Mouse (Mus musculus): ENCODE data around the gene Pfas.
A peak's percentile ranks its signal among the peaks of the same experiment; 100 is the strongest.

Gene Pfas

DNA sequence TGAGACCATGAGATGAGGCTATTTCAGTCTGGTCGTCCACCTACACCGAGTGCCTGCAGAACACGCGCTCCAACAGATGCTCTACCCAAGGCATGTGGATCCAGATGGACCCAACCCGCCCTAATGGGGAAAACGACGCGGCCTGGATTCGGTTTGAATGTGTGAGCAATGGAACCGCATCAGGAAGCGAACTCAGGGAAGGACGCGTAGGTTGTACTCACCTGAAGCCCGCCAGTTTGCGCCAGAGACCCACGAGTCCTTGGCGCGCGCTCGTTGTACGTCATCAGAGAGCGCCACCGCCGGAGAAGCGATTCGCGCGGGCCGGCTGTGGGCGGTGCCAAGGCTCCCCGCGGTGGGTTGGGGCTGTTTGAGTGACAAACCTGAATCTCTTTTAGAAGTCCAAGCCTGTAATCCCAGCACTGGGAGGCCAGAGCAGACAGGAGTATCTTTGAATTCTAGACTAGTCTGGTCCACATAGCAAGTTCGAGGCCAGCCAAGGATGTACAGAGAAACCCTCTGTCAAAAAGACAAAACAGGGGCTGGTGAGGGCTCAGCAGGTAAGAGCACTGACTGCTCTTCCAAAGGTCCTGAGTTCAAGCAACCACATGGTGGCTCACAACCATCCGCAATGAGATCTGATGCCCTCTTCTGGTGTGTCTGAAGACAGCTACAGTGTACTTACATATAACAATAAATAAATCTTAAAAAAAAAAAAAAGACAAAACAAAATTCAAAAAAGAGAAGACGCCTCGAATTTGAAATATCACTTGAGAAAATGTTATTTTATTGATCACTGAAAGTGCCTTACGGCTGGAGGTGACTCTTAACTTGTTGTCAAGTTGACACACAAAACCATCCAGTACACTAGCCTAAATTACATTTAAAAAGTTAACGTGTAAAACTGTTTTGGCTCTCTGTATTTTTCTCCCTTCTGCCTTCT is at the start of gene Pfas:
TSS of gene Pfas (minus strand) at position 279 of the 940 bp plus-strand sequence.
- peak; percentile 94 for DNase-seq

DNA sequence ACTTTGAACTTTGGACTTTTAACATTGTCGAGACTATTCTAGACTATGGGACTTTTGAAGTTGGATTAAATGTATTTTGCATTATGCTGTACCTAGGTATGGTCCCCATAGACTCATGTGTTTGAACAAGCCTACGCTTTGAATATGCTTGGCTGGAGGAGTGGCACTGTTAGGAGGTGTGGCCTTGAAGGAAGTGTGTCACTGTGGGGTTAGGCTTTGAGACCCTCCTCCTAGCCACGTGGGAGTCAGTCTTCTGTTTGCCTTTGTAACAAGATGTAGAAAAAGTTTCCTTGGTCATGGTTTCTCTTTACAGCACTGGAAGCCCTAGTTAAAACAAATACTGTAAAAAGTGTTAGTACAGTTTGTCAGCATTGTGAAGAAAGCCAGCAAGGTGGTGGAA is 45.6 kb upstream of the Pfas start:
- no peak for DNase-seq

DNA sequence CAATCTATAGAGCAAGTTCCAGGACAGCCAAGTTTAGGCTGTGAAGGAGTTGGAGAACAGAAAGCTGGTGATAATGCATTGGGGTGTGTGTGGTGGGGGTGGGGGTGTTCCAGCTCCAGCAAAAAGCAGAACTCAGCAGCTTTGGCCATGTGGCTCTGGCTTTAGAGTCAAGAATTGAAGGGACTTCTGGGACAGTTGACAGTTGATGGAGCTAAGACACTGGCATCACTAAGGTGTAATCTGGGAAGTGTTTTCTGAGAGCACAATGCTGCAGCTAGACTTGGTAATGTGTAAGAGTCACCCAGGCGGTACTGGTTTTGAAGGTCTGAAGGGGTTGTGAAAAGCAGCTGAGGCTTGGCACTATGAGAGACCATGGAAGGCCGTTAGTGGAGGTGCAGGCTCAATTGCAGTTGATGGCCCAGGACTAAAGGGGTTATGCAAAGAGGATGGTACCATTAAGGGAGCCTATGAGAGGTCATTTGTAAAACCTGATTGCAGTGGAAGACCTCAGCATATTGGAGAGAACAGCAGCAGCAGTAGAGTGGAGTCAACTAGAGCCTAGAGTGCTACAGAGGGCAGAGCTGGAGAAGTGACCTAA is 44.7 kb upstream of the Pfas start:
- no peak for DNase-seq

DNA sequence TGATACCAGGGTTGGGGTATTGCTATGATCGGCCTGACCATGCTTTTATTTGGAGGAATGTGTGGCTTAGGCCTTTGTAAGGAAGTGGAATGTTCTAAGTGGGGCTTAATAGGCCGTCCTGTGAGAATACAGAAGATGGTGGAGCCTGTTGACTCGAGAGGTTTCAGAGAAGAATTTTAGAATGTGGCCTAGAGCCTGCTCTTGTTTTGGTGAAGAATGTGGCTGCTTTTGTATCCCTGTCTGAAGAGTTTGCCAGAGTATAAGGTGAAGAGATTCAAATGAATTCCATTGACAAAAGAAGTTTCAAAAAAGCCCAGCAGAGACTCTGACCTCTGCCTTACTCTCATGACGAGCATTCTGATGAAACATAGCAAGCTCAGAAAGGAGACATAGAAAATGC is 43.5 kb upstream of the Pfas start:
- DNase-seq, result no peak

DNA sequence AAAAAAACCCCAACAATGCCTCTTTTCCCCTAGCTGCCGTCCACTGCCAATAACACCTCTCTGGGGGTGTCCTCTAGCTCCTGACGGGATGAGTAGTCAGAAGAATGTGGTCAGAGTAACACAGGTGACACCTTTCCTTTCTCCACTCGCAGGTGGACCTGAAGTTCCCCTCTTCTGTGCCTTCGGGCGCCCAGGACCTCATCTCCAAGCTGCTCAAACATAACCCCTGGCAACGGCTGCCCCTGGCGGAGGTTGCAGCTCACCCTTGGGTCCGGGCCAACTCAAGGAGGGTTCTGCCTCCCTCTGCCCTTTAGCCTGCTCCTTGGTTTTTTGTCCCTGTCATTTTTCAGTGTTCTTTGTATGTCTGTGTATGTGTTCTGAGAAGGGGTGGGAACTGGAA is 42.5 kb upstream of the Pfas start:
- DNase-seq, result no peak

DNA sequence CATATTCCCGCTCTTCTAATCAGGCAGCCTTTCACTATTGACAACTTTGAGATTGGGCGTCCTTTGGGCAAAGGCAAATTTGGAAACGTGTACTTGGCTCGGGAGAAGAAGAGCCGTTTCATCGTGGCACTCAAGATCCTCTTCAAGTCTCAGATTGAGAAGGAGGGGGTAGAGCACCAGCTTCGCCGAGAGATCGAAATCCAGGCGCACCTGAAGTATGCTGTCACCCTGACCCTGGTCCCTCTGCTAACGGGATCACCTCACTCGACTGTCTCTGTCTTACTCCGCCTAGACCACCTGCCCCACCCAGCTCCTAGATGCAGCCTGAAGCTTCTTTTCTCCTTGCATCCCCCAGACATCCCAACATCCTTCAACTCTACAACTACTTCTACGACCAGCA is 39.9 kb upstream of the Pfas start:
- DNase-seq, result no peak

DNA sequence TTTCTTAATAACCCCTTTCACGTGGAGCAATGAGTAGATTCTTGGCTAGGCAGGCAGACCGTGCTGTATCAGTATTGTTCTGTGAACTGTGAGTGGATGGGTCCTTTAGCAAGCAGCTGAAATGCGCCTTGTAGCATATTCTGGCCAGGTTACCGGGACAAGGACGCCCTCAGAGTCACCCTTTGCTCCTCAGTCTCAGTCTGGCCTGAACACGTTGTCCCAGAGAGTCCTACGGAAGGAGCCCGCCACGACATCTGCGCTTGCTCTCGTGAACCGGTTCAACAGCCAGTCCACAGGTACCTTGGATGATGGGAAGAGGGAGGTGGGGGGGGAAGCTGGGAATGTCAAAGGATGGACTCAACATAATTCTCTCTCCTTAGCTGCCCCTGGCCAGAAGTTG is 39.3 kb upstream of the Pfas start:
- no peak for DNase-seq

DNA sequence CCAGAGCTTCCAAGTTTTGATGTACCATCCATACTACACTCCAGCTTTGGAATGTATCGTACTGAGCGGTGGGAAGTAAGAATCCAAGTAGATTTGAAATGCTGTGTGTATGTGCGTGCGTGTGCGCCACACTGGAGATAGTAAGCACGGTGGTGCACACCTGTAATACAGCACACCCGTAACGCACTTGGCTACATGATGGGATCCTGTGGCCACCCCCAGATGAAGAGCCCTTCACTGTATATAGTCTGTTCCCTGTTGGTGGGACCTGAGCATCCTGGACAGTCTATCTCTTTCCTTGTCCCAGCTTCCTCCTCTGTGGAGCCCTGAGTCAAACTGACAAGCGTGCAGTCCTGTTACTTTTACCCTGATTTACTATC is 38.1 kb upstream of the Pfas start:
- no peak for DNase-seq

DNA sequence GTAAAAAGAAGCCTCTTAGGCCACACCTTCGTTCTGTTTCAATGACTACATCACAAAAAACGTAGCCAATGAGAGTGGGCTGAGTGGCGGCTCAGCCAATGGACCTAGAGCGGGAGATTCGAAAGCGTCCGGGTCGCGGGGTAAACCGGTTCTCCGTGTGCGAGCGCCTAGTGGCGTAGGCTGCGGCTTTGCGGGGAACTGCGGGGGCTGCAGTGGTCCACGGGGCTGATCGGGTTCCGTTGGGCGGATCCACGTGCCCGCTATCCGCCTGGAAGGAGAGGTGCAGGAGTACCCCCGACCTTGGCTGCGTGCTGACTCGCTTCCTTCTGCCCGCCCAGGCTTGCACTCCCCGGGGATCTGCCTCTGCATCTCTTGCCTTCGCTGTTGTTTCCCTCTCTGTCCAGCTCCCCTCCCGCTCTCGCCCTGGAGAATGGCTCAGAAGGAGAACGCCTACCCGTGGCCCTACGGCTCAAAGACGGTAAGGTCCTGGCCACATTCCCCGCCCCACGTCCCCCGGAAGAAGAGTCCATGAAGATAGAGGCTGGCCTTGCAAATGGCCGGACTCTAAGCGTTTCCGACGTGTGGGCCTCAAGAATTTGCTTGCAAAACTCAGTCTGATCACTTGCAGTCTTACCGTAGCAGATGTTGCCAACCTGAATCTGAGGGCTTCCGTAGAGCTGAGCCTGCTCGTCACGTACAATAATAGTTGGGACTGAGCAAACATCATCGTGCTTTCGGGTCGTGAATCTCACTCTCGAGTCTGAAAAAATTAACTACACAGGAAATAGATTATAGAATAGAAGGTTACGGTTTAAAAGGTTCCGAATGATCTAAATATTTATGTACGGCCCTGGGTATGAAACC is 37.5 kb upstream of the Pfas start, which contains the start of gene Aurkb:
TSS of gene Aurkb (plus strand) at position 117 of the 864 bp plus-strand sequence.
- DNase-seq, result peak; percentile 91

DNA sequence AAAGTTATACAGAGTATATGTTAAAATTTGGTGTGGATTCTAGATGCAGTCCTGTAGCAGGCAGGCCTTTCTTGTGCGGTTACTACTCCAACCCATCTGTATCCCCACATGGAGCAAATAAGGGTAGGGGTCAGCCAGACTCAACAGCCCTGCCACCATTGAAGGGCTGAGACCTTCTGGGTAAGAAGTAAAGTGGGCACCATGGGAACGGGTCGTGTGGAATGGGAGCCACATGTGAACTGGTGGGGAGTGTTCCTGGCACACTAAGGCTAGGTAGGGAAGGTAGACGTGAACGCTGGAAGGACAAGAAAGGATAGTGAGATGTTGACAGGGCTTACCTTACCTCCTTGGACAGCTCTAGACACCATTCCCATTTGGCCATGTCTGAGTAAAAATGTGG is 29.9 kb upstream of the Pfas start:
- DNase-seq, result no peak

DNA sequence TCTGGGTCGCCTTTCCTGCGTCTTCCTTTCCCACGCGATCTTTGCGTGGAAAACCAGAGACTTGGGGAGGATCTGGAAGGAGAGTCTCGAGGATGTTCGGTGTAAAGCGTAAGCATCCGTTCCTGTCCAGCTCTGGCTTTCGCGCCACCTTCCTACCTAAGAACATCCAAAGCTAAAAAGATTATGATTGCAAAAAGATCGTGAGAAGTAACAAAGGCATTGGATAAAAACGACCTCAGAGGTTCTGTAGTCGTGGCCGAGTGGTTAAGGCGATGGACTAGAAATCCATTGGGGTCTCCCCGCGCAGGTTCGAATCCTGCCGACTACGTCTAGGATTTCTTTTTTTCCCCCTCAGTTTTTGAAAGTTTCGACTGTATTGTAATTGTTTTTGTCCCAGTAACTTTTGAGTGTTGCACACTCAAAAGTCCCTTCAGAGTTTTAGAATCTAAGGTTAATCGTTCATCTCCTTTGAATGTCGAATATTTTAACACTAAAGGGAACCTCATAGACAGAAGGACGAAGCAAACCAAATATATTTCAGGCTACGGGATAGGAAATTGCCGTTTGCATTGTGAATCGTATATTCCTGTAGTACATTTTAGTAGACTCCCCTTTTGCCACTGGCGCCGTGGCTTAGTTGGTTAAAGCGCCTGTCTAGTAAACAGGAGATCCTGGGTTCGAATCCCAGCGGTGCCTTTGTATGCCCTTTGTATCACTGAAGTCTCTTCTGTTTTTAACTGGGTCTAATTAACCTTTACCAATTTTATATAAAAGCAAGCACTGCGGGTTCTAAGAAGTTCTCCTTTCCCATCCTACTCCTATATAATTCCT is 29.2 kb upstream of the Pfas start:
- DNase-seq, result peak; percentile 95

DNA sequence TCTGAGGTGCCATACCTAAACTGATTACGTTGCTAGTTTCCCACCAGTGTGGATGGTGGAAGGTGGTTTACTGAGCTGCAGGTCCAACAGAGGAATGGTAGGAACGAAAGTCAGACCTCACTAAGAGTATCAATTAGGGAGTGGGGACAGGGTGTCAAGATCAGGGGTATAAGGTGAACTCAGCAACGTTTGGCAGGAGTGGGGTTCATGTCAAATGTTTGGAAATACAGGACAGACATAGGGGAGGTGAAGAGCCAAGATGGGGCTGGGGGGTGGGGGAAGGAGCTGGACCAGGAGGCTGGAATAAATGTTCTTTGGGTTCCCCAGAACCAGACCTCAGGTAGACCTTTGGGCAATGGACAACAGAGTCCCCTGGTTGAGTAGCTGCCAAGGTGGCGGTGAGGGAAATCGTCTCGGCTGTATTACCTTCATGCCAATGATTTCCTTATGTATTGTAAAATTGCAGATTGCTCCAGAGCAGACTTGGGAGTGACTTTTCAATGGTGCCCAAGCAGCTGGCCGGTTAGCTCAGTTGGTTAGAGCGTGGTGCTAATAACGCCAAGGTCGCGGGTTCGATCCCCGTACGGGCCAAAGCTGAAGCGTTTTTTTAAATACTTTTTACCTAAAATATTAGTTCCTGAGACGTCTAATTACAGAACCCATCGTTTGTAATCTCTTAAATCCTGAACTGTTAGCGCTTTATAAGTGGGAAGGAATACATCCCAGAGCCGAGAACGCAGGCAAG is 28.4 kb upstream of the Pfas start:
- peak; percentile 95 for DNase-seq

DNA sequence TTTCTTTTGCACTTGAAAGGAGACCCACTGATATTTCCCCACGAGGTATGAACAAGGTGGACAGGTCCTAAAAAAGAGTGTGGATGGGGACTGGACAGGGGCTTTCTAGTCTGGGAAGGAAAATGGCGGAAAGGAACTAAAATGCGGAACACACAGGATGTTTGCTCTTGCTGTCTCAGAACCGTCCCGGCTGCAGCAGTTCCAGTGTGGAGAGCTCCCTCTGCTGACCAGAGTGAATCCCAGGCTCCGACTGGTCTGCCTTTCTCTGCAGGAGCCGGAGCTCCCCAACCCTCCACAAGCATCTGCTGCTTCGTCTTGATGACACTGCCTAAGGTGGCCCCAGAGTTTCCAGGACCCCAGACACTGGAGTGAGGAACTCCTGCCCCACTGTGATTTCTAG is 27.6 kb upstream of the Pfas start:
- DNase-seq, result peak; percentile 97

DNA sequence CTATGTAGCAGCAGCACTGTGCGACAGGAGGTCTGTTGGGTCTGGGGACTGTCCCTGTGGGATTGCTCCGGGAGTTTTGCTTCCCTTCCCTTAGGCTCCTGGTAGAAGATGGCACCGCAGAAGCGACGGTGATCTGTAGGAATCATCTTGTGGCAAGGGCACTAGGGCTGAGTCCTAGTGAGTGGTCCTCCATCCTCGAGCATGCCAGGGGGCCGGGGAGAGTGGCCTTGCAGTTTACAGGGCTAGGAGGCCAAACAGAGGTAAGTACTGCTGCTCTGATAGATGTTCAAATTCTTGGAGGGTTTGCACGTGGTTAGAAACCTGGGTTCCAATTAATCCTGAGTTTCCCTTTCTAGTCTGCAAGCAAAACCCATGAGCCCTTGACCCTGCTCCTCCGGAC is 27.2 kb upstream of the Pfas start:
- DNase-seq, result no peak

DNA sequence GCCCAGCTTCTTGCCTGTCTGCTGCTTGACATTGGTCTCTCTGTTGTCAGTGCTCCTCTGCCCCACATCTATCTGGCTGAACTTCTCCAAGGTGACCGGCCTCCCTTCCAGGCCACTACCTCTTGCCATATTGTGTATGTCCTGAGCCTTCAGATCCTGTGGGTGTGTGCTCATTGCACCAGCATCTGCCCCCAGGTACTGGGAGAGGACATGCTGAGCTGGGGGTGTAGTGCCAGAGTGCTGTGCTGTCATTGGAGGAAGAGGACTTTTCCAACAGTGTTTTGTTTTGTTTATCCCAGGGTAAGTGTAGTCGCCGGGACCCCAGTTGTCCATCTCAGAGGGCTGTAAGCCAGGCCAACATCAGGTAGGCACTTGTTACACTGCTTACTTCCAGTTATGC is 26.3 kb upstream of the Pfas start:
- no peak for DNase-seq

DNA sequence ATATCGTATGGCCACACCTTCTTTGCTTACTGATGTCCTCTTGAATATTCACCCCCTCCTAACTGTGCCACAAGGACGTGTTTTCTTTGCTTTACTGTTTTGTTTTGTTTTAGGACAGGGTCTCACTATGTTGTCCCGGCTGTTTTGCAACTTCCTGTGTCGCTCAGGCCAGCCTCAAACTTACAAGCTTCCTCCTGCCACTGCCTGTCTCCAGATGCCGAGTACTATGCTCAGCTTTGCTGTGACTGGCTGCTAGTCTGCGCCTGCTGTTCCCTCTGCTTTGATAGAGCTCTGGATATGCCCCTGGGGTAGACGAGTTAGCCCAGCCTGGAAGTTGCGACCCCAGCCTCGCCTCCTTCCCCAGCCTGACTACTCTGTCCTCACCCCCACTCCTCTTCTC is 25.3 kb upstream of the Pfas start:
- DNase-seq, result peak; percentile 32

DNA sequence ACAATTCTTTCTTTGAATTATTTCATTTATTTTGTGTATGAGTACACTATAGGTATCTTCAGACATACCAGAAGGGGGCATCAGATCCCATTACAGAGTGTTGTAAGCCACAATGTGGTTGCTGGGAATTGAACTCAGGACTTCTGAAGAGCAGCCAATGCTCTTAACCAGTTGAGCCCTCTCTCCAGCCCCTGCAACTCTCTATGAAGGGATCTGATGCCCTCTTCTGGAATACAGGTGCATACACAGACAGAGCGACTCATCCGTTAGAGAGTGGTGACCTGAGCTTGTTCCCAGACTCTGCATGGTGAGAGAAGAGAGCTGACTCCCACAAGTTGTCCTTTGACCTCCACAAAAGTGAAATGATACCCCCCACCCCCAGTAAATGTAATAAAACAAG is 20.5 kb upstream of the Pfas start:
- no peak for DNase-seq

DNA sequence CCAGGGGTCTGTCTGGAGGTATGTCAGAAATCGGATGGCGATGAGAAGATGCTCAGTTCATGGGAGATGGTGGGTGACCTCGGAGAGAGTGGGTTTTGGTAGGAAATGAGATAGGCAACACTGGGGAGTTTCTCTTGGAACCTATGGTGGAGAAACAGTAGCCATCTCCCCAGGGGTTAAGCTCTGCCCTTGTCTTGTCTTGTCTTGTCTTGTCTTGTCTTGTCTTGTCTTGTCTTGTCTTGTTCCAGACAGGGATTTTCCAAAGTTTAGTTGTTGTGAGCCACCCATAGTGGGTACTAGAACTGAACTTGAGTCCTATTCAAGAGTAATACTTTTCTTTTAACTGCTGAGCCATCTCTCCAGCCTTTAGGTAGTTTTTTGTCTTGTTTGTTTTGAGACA is 18.3 kb upstream of the Pfas start:
- no peak for DNase-seq

DNA sequence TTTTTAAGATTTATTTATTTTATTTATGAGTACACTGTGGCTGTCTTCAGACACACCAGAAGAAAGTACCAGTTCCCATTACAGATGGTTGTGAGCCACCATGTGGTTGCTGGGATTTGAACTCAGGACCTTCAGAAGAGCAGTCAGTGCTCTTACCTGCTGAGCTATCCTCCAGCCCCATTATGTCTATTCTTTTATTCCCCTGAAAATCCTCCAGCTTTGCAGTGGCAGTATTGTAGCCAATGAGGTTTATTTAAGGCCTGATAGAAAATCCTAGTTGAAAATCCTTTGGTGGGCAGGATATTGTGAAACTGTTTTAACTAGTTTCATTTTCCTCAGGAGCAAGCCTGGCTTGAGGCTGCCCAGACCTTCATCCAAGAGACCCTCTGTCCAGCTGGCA is 12.4 kb upstream of the Pfas start:
- no peak for DNase-seq

DNA sequence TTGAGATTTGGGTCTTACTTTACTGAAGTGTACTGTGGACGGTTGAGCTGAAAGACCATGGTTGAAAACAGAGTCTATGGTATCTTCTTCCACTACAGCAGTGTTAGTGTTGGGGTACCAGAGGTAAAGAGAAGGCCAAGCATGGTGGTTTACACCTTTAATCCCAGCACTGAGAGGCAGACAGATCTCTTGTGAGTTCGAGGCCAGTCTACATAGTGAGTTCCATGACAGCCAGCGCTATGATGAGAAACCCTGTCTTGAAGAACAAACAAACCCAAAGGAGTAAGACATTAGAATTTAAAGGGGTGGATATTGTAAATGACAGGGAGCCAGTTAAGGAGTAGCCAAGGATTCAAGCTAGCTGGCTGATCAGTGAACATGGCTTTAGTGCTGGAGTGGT is 8.5 kb upstream of the Pfas start:
- no peak for DNase-seq

DNA sequence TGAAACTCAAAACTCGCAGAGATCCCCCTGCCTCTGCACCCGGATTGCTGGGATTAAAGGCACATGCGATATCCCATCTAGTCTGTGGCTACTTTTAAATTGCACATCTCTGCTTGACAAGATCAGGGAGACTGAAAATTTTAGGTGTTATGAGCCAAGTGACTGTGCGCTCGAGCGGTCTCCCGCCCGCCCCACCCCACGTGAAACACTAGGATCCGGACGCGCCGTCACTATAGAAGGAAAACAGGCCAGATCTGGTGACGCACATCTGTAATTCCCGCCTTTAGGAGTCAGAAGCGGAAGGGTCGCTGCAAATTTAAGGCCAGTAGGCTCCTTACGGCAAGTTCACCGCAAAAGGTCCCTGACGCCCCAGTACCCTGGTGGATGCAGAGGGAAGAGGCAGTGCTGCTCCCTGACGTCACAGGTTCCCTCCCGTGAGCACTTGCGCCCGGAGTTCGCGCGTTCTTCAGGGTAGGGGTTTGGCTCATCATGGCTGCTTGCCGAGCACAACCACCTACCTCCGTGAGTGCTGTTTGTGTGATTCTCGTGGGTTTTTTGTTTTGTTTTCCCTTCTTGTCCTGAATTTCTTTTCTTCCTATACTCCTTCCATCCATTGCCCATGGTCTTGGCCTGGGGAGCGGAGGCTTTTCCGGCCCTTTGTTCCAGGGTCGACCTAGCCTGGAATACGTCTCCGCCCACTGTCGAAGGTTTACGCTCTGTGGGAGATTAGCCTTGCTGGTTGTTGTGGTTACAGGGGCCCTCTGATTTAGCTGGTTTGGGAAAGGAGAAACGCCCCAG is 7.6 kb upstream of the Pfas start, which contains the start of gene Ctc1:
TSS of gene Ctc1 (plus strand) at position 268 of the 798 bp plus-strand sequence.
- DNase-seq, result peak; percentile 94

Data from lung, postnatal 36 days (tissue).